13 mouse cellular contexts compared by ENCODE assay signal in the genomic region with DNA sequence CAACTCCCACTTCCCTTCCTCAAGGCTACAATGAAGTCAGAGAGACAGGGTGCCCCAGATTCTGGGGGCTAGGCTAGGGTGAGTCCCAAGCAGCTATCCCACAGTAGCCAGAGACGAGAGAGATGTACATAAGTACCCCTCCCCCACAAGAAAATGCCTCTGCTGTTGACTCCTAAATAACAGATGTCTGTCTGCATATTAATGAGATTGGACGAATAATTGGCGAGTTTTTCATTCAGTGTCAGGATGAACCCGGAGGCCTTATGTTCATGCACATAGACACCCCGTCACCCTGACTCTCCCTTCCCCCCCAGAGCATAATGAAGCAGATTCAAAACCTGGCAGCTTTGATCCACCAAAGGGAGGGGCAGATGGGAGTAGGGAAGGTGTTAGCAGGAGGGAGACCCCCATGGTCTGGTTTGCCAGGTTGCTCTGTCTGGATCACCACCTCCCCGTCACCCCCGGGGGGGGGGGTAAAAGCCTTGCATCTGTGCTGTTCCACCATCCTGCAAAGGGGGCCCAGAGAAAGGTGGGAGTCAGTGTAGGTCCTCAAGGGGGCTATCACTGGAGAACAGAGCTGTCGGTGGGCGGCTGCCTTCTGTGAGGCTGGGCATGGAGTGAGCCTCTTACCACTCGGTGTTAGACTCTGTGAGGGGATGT. TPM values are rescaled to one million over a fixed set of nuclear protein-coding genes. Genes with fewer than 3 reads are reported as not detected.
DNase-seq lines count a peak whose midpoint lies in the region; ATAC-seq and TF ChIP-seq lines count a peak whose summit lies in the region.
"Had no signal": no experiment of that assay in that cellular context is flagged by ENCODE, and none has a peak within 500 bp of the region (broad histone marks: within the 10 kb centered on the region; RNA-seq: fewer than 3 reads in every experiment).

No protein-coding gene starts in this region.

- TF ChIP-seq CTCF in midbrain, postnatal 0 days (IDR thresholded peaks at IDR 0.05) = no peak
- no peak for TF ChIP-seq CTCF in gastrocnemius, adult 2 months (IDR thresholded peaks at IDR 0.05)

- H3K9ac ChIP-seq in hindbrain, embryonic 13.5 days = no peak overlapping the region; the same call in 1 of the 2 replicates
- no peak overlapping the region for H3K9ac ChIP-seq in midbrain, postnatal 0 days (replicated peaks; ENCODE audit: low read length, poor library complexity, severe bottlenecking)
- H3K9ac ChIP-seq: embryonic facial prominence, embryonic 15.5 days; limb, embryonic 12.5 days had no signal

- DNase-seq in embryo, embryonic 10.5 days (ENCODE audit: low spot score) = peak; percentile 70
- DNase-seq in embryo, embryonic 9.5 days (ENCODE audit: extremely low spot score) = no peak
- DNase-seq in embryonic facial prominence, embryonic 10.5 days (ENCODE audit: low spot score) = no peak
- DNase-seq in midbrain, postnatal 0 days (ENCODE audit: low spot score) = peak; percentile 90
- no peak for DNase-seq in ovary, postnatal 10 days (ENCODE audit: low spot score)
- DNase-seq in gastrocnemius, adult 2 months = no peak
- no peak for DNase-seq in left cerebral cortex, postnatal 36 days (ENCODE audit: low spot score in 2 of 2)
- DNase-seq: cerebellum, adult 11 months; gastrocnemius, postnatal 10 days; lung, postnatal 10 days had no signal

- H3K4me3 ChIP-seq in embryonic facial prominence, embryonic 10.5 days = no peak overlapping the region
- H3K4me3 ChIP-seq in hindbrain, embryonic 13.5 days = 0 out of 2 replicates have a peak overlapping the region, but pooled peaks have one; percentile 3
- H3K4me3 ChIP-seq in midbrain, postnatal 0 days (ENCODE audit: low read depth, low read length) = no peak overlapping the region
- no peak overlapping the region for H3K4me3 ChIP-seq in gastrocnemius, adult 2 months
- H3K4me3 ChIP-seq: embryonic facial prominence, embryonic 15.5 days; limb, embryonic 12.5 days had no signal

- no peaks in the 10 kb centered on the region for H3K27me3 ChIP-seq in embryonic facial prominence, embryonic 10.5 days (replicated peaks; ENCODE audit: low read depth, poor library complexity, severe bottlenecking)
- H3K27me3 ChIP-seq in hindbrain, embryonic 13.5 days = no peaks in the 10 kb centered on the region
- H3K27me3 ChIP-seq in midbrain, postnatal 0 days (ENCODE audit: insufficient read depth, low read length) = no peaks in the 10 kb centered on the region
- H3K27me3 ChIP-seq: embryonic facial prominence, embryonic 15.5 days had no signal

- no peaks in the 10 kb centered on the region for H3K9me3 ChIP-seq in embryonic facial prominence, embryonic 10.5 days
- no peaks in the 10 kb centered on the region for H3K9me3 ChIP-seq in hindbrain, embryonic 13.5 days
- no peaks in the 10 kb centered on the region for H3K9me3 ChIP-seq in midbrain, postnatal 0 days (ENCODE audit: low read length)
- H3K9me3 ChIP-seq: embryonic facial prominence, embryonic 15.5 days; limb, embryonic 12.5 days had no signal

- peak overlapping the region; percentile 42 for H3K27ac ChIP-seq in embryonic facial prominence, embryonic 10.5 days (replicated peaks)
- peak overlapping the region; percentile 93 for H3K27ac ChIP-seq in hindbrain, embryonic 13.5 days
- no peak overlapping the region for H3K27ac ChIP-seq in midbrain, postnatal 0 days (ENCODE audit: low read depth, low read length)
- no peak overlapping the region for H3K27ac ChIP-seq in gastrocnemius, adult 2 months
- H3K27ac ChIP-seq: embryonic facial prominence, embryonic 15.5 days; limb, embryonic 12.5 days had no signal

- intact Hi-C loops in gastrocnemius, adult 2 months (cut with DNase I) = no loop called here
- intact Hi-C loops in left cerebral cortex, postnatal 36 days (cut with DNase I) = no loop called here

- no peaks in the 10 kb centered on the region for H3K36me3 ChIP-seq in embryonic facial prominence, embryonic 10.5 days (replicated peaks)
- no peaks in the 10 kb centered on the region for H3K36me3 ChIP-seq in hindbrain, embryonic 13.5 days
- no peaks in the 10 kb centered on the region for H3K36me3 ChIP-seq in midbrain, postnatal 0 days (ENCODE audit: insufficient read depth, low read length)
- H3K36me3 ChIP-seq: embryonic facial prominence, embryonic 15.5 days; limb, embryonic 12.5 days had no signal

- WGBS in embryonic facial prominence, embryonic 10.5 days = 58% methylated on average over 10 of the region's 10 CpGs
- WGBS in hindbrain, embryonic 13.5 days = 12% methylated on average over 10 of the region's 10 CpGs
- WGBS in midbrain, postnatal 0 days = 26% methylated on average over 10 of the region's 10 CpGs

- peak; percentile 83 for ATAC-seq in hindbrain, embryonic 13.5 days (ENCODE audit: low FRiP score)
- ATAC-seq in midbrain, postnatal 0 days (ENCODE audit: low FRiP score) = peak; percentile 62

- H3K4me1 ChIP-seq in embryonic facial prominence, embryonic 10.5 days = peaks cover 39% of the 10 kb centered on the region
- peaks cover 34% of the 10 kb centered on the region for H3K4me1 ChIP-seq in hindbrain, embryonic 13.5 days (replicated peaks)
- H3K4me1 ChIP-seq in midbrain, postnatal 0 days (ENCODE audit: insufficient read depth, low read length) = 0 out of 2 replicates have a peak, but pooled peaks cover 2% of the 10 kb centered on the region

- H3K4me2 ChIP-seq in hindbrain, embryonic 13.5 days = peak overlapping the region; percentile 20
- no peak overlapping the region for H3K4me2 ChIP-seq in midbrain, postnatal 0 days (ENCODE audit: low read depth, low read length, poor library complexity, severe bottlenecking)
- H3K4me2 ChIP-seq: embryonic facial prominence, embryonic 15.5 days; limb, embryonic 12.5 days had no signal

RNA-seq across cellular contexts. Expression of gene Vat1, which starts 11.7 kb away (rescaled TPM):
- polyA plus RNA-seq in embryonic facial prominence, embryonic 10.5 days (2016; fragmentation: Nextera tagmentation; extraction: Ambion mirVana) = 21.3 and 29.6 TPM in 2 replicates
- polyA plus RNA-seq in hindbrain, embryonic 13.5 days (2015; fragmentation: Nextera tagmentation; extraction: Ambion mirVana) = 92.1 and 96.6 TPM in 2 replicates
- total RNA-seq in midbrain, postnatal 0 days (2014; rRNA removed) = 313 and 334 TPM in 2 replicates
- polyA plus RNA-seq in midbrain, postnatal 0 days (2015; fragmentation: Nextera tagmentation; extraction: Ambion mirVana) = 143 and 146 TPM in 2 replicates
- 10 to 100 TPM; 10.0 to 14.5 TPM for total RNA-seq in gastrocnemius, adult 2 months (2021)
- 10 to 100 TPM; 33.9 to 36.1 TPM for total RNA-seq in left cerebral cortex, postnatal 36 days (2021)

RNA-seq across cellular contexts. Expression of gene Rnd2, which starts 12.9 kb away (rescaled TPM):
- 16.5 and 31.6 TPM in 2 replicates for polyA plus RNA-seq in embryonic facial prominence, embryonic 10.5 days (2016; fragmentation: Nextera tagmentation; extraction: Ambion mirVana)
- polyA plus RNA-seq in hindbrain, embryonic 13.5 days (2015; fragmentation: Nextera tagmentation; extraction: Ambion mirVana) = 108 and 111 TPM in 2 replicates
- total RNA-seq in midbrain, postnatal 0 days (2014; rRNA removed) = 90.5 and 96.3 TPM in 2 replicates
- polyA plus RNA-seq in midbrain, postnatal 0 days (2015; fragmentation: Nextera tagmentation; extraction: Ambion mirVana) = 95.7 and 104 TPM in 2 replicates
- total RNA-seq in gastrocnemius, adult 2 months (2021) = 1 to 10 TPM; 3.3 to 3.5 TPM
- total RNA-seq in left cerebral cortex, postnatal 36 days (2021) = 100 to 1,000 TPM; 139 to 164 TPM

RNA-seq across cellular contexts. Expression of gene Ifi35, which starts 29.5 kb away (rescaled TPM):
- 2.1 and 3.1 TPM in 2 replicates for polyA plus RNA-seq in embryonic facial prominence, embryonic 10.5 days (2016; fragmentation: Nextera tagmentation; extraction: Ambion mirVana)
- polyA plus RNA-seq in hindbrain, embryonic 13.5 days (2015; fragmentation: Nextera tagmentation; extraction: Ambion mirVana) = 3.7 and 4.0 TPM in 2 replicates
- 1.9 and 3.3 TPM in 2 replicates for total RNA-seq in midbrain, postnatal 0 days (2014; rRNA removed)
- polyA plus RNA-seq in midbrain, postnatal 0 days (2015; fragmentation: Nextera tagmentation; extraction: Ambion mirVana) = 4.5 TPM in 2 replicates
- total RNA-seq in gastrocnemius, adult 2 months (2021) = 10 to 100 TPM in 1 of 2 experiments, 1 to 10 TPM in 1; 8.6 to 14.3 TPM
- 1 to 10 TPM; 3.2 to 3.4 TPM for total RNA-seq in left cerebral cortex, postnatal 36 days (2021)

RNA-seq across cellular contexts. Expression of gene Rpl27, which starts 35.6 kb away (rescaled TPM):
- polyA plus RNA-seq in embryonic facial prominence, embryonic 10.5 days (2016; fragmentation: Nextera tagmentation; extraction: Ambion mirVana) = 469 and 481 TPM in 2 replicates
- polyA plus RNA-seq in hindbrain, embryonic 13.5 days (2015; fragmentation: Nextera tagmentation; extraction: Ambion mirVana) = 301 and 310 TPM in 2 replicates
- total RNA-seq in midbrain, postnatal 0 days (2014; rRNA removed) = 605 and 614 TPM in 2 replicates
- 227 and 260 TPM in 2 replicates for polyA plus RNA-seq in midbrain, postnatal 0 days (2015; fragmentation: Nextera tagmentation; extraction: Ambion mirVana)
- total RNA-seq in gastrocnemius, adult 2 months (2021) = 10 to 100 TPM; 31.9 to 49.4 TPM
- total RNA-seq in left cerebral cortex, postnatal 36 days (2021) = 10 to 100 TPM; 32.6 to 46.9 TPM

RNA-seq across cellular contexts. Expression of gene Ptges3l, which starts 52.5 kb away (rescaled TPM):
- 3.9 and 4.7 TPM in 2 replicates for polyA plus RNA-seq in embryonic facial prominence, embryonic 10.5 days (2016; fragmentation: Nextera tagmentation; extraction: Ambion mirVana)
- polyA plus RNA-seq in hindbrain, embryonic 13.5 days (2015; fragmentation: Nextera tagmentation; extraction: Ambion mirVana) = 2.3 and 2.8 TPM in 2 replicates
- total RNA-seq in midbrain, postnatal 0 days (2014; rRNA removed) = 0.66 and 2.7 TPM in 2 replicates
- polyA plus RNA-seq in midbrain, postnatal 0 days (2015; fragmentation: Nextera tagmentation; extraction: Ambion mirVana) = 2.9 TPM in 2 replicates
- 10 to 100 TPM; 82.0 to 90.7 TPM for total RNA-seq in gastrocnemius, adult 2 months (2021)
- 1 to 10 TPM; 3.3 to 4.7 TPM for total RNA-seq in left cerebral cortex, postnatal 36 days (2021)

Comparison
In these comparisons a context has a peak if more than half of its experiments do, and no peak if none do; other contexts are left out.
1. DNase-seq: peak in embryo, embryonic 10.5 days (single experiment) and midbrain, postnatal 0 days (single experiment); none in embryo, embryonic 9.5 days (single experiment), embryonic facial prominence, embryonic 10.5 days (single experiment), ovary, postnatal 10 days (single experiment), gastrocnemius, adult 2 months (single experiment) and left cerebral cortex, postnatal 36 days (0 of 2).
2. H3K27ac ChIP-seq: peak in embryonic facial prominence, embryonic 10.5 days (single experiment) and hindbrain, embryonic 13.5 days (single experiment); none in midbrain, postnatal 0 days (single experiment) and gastrocnemius, adult 2 months (single experiment).
3. RNA of gene Rnd2, which starts 12.9 kb away (total RNA-seq): 139 to 164 TPM in left cerebral cortex, postnatal 36 days and 90.5 to 96.3 TPM in midbrain, postnatal 0 days; 3.3 to 3.5 TPM in gastrocnemius, adult 2 months; every median in the first group is over 10 times any median in the second.